Mouse (Mus musculus) testis, postnatal 14 days (tissue): ENCODE measurements around the gene Mrps12.
A peak's percentile ranks its signal among the peaks of the same experiment; 100 is the strongest.

ENCODE experiments used
- DNase-seq: peaks from one replicate; pipeline ENCODE4 v3.0.0; 2021; ENCODE audit warnings: low spot score

Mrps12 gene

DNA sequence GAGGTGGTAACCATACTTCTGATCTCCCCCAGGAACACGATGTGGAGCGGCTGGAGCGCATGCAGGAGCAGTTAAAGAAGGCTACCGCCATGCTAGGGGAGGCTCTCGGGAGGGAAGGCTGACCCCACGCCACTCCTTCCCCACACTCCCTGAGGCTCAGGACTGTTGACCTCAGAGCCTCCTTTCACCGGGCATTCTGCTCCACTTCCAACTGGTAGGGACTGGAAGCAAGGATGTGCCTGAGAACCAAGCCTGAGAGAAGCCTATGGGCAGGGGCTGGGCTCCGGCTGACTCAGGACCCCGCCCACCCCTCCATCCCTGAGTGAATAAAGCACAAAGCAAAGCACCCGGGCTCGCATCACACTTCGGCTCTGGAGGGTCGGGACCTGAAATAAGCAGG is 17.0 kb upstream of the Mrps12 start:
- no peak for DNase-seq

DNA sequence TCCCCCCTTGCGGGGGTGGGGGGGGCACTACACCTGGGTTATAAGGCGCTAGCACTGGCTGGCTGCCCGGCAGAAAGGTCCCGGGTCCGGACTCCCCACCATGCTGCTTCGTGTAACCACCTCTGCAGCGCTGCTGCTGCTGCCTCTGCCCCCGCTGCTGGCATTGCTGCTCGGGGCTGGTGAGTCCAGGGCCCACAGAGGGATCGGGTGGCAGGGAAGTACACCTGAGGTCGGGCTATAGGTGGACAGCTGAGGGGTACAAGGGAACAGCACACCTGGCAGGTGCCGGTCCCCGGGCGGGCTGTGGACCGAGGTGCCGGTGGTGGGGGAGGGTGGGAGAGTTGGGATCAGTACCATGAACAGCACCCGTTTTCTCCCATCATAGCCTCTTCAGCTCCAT is 14.5 kb upstream of the Mrps12 start, which contains the start of gene Ccer2:
TSS of gene Ccer2 (plus strand) at position 96 of the 400 bp plus-strand sequence.
- DNase-seq, result no peak

DNA sequence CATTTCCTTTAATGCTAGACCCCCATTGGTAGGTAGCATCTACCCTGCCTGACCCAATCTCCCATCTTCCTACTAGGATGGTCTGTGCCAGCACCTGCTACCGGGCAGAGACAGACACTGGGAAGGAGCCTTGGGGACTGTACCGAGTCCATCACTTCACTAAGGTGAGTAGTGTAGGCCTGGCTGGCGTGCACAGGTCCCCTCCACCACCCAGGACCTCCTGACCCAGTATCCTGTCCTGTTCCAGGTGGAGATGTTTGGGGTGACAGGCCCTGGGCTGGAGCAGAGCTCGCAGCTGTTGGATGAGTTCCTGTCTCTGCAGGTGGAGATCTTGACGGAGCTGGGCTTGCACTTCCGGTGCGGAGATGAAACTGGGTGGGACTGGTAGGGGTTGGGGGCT is 8.3 kb upstream of the Mrps12 start:
- DNase-seq, result no peak

DNA sequence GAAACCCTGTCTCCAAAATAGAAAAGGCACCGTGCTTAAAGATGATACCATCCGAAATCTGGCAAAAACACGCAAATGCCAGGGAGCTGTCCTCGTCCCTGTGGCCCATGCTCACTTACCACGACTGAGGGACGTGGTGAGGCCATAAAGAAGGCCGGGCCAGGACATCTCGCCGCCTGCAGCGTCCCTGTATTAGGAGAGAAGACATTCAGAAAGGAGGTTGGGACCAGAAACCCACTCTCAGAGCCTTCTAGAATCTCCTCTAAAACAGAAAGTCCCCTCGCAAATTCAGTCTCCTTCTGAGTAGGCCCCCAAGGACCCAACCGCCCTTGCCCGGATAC is 282 bp downstream of the Mrps12 start:
- DNase-seq, result no peak

DNA sequence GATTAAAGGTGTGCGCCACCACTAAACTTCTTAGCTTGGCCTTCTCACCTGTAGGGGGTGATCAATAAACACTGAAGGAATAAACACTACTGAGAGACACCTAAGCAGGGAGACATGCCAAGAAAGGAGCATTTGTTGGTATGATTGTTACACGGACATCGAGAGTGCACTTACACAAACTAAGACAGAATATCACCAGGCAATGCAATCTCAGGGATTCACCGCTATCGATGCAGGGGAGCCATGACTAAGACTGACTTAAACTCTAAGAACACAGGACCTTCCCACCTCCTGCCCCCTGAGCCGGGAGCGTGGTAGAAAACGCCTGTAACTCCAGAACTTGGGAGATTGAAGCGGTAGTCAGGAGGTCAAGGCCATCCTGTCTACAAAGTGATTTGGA is 671 bp downstream of the Mrps12 start:
- DNase-seq, result no peak

DNA sequence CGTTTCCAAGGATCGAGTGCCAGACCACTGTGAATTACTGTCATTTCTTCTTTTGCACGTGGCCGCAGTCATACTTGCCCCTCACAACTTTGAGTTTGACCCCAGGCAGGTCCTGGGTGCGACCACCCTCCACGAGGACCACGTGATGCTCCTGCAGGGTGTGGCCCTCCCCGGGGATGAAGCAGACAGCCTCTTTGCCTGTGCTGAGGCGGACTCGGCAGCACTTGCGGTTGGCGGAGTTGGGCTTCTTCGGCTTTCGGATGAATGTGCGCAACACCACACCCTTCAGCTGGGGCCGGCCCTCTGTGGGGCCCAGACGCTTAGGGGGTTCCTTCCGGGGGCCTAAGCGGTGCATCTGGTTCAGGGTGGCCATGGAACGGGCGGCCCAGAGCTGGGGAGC is 1.8 kb downstream of the Mrps12 start:
- no peak for DNase-seq

DNA sequence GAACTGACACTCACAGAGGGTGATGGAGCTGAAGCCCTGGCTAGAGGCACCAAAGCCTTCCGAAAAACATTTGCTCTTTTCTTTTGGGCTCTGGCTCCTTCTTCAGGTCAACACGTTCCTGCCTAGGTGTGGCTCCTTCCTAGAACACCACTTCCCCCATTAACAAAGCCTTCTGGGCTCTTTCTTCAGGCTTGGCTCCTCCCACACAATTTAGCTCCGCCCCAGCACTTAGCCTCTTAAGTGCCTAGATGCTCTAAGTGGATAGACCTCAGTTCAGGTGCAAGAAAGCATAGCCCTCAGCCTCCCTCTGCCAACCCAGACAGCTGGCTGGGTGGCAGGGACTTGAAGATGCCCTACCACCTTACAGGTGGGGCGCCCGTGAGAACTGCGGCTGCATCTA is 5.9 kb downstream of the Mrps12 start:
- no peak for DNase-seq

DNA sequence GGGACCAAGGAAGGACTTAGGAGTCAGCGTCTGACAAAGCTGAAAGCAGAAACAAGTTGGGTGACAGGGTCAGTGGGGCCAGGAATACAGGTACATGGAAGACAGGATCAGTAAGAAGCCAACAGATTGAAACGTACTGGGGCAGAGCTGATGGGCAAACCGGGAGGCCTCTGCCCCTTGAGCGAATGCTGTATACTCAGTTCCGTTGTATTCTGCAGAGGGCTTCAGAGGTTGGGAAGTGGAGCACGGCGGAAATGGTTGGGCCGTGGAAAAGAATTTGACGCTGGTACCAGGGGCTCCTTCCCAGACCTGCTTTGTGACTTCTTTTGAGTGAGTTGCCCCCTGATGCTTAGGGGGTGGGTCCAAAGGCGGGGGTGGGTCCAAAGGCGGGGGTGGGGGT is 8.4 kb downstream of the Mrps12 start:
- DNase-seq, result no peak

DNA sequence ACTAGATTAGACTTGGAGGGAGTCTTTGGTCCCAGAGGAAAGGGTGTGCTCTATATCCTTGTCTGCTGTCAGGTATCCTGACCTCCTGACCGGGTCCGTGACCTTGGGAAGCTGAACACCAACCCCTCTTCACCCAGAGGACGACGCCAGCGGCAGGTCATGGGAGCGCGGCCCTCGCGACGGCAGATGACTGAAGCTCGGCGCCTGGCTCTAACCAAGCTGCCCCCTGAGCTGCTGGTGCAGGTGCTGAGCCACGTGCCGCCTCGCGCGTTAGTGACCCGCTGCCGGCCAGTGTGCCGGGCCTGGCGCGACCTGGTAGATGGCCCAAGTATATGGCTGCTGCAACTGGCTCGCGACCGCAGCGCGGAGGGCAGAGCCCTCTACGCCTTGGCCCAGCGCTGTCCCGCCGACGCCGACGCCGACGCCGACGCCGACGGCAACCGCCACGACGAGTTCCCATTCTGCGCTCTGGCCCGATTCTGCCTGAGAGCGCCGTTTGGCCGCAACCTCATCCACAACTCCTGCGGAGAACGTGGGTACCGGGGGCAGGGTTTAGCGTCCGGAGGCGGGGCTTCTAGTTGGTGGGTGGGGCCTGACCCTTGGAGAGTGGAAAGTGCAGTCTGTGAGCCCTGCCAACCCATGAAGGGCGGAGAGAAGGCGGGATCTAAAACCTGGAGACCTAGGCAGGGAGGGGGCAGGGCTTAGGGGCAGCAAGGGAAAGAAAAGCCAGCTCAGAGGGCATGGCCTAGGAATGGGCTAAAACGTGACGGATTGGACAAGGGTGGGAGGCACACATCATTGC is 9.1 kb downstream of the Mrps12 start:
- peak; percentile 78 for DNase-seq

DNA sequence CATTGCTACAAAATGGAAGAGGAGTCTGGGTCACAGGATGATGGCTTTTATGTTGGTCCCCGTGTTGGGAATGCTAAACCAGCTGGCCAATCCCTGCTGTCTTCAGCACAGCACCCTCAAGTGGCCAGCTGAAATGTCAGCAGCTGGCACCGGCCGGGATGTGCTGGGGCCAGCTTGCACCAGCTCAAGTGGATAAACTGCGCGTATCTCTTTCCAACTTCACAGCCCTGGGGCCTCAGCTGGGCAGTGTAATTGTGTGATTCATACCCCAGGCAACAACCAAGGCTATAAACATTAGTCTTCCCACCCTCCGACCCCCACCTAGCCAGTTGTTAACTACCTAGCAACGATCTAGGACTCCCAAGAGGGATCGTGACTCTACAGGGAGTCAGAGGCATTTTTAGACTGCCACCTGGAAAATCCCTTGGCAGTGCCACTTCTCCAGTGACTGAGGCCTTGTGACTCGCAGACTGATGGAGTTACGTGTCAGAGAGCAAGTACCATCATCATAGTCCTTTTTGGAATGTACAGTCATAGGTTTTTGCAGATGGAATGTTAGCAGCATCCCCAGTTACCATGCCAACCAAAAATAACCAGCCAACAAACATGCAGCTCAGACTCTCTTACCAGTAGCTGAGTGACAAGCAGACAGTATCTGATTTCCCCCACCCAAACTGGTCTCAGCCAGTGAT is 13.8 kb downstream of the Mrps12 start:
- DNase-seq, result no peak

DNA sequence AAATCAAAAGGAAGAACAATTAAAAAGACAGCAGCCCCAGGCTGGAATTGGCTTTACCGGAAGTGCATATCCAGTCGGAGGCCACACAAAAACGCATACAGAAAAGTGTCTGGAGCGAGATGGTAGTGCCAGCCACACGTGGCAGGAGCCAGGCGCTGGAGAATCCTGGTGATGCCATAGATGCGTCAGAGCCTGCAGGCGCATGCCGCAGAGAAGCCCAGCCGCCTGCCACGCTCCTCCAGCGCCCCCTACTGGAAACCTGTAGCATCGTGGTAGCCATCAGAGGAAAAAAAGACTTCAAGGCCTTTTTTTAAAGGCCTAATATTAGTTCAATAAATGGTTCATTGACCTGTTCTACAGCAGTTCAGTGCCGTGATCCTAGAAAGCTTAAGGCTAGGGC is 15.0 kb downstream of the Mrps12 start:
- DNase-seq, result peak; percentile 76

DNA sequence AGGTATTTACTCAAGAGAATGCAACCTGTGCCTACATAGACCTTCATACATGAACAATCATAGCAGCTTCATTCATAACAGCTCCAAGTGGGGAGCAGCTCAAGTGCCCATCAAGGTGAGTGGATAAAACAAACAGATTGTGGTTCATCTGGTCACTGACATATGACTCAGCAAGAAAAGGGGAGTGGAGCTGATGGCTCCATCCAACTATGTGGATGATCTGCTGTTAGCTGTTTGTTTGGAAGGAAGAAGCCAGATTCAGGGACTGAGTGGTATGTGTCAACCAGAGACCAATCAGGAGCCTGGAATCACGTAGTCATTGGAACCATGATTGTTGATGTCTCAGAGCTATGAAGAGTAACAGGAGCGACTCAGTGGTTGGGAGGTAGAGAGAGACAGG is 17.0 kb downstream of the Mrps12 start:
- DNase-seq, result no peak

DNA sequence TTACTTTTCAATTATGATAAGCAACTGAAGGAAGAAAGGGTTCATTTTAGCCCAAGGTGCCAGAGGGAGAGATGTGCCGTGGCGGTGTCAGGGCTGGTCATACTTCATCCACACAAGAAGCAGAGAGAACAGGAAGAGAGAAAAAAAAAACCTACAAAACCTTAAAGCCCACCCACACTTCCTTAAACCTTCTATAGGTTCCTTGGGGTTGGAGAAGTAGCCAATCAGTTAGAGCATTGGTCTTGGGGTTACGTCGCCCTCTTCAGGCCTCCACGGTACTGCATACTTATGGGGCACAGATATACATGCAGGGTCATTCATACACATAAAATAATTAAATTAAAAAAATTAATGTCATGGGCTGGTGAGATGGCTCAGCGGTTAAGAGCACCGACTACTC is 19.5 kb downstream of the Mrps12 start:
- no peak for DNase-seq

DNA sequence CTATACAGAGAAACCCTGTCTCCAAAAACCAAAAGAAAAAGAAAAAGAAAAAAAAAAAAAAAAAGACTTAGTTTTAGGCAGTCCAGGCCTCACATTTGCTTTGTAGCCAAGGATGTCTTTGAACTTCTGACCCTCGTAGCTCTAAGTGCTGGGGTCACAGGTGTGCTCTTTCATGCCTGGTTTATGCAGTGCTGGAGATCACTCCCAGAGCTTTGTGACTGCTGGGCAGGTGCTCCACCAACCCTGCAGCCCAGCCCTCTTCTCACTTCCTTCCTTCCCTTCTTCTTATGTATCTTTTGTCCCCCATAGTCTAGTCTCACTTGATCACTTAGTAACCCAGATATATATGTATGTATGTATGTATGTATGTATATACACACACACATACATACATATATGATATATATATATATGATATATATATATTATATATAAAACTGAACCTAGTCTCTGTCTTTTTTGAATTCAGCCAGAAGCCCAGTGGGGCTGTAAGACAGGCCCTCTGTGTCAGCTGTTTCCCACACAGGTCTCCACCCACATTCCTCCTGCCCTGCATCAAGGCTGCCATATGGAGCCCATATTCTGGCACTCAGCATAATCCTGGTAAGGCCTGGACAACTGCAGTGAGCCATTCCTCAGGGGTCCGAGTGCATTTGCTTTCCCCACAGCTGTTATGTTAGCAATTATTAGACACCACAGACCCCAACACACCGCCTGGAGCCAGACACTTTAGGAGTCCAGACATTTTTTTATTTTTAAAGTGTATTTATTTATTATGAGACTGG is 20.7 kb downstream of the Mrps12 start:
- DNase-seq, result no peak

DNA sequence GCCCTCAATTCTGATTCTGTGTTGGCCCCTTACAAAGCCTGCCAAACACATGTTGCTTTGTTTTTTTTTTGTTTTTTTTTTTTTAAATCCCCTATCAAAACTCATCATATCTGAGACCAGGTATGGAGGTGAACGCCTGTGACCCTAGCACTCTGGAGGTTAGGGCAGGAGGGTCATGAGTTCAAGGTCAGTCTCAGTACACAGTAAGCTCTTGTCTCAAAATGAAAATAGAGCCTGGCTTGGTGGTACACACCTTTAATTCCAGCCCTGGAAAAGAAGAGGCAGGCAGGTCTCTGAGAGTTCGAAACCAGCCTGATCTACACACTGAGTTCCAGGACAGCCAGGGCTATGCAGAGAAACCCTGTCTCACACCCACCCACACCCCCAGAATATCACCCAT is 22.0 kb downstream of the Mrps12 start:
- DNase-seq, result no peak

DNA sequence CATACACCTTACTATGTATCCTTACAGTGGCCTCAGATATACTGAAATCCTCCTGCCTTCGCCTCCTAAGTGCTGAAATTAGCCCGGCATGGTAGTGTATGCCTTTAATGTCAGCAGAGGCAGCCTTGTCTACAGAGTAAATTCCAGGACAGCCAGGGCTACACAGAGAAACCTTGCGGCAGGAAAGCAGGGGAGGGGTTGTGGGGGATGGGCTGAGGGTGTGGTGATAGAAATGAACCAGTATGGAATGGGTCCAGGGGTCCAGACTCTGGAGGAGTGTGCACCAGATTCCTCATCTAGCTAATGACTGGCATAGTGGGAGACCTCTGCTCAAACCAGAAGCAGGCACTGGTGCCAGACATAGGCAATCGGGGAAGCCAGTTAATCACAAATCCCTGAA is 22.5 kb downstream of the Mrps12 start:
- DNase-seq, result no peak

DNA sequence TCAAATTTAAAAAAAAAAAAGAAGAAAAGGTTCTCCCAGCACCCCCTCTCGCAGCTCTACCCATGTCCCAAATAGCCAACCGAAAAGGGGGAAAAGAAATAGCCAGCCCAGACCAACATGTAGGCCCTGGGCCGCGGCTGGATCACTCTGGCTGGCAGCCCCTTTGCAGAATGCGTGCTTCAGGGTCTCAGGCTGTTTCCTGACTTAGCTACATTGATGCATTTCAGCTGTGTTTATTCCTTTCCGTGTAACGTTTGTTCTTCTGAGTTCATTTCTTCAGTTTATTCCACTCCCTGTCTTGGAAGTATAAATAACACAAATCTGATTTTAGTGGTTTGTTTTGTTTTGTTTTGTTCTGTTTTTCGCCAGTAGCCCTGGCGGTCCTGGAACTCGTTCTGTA is 23.9 kb downstream of the Mrps12 start:
- DNase-seq, result no peak

DNA sequence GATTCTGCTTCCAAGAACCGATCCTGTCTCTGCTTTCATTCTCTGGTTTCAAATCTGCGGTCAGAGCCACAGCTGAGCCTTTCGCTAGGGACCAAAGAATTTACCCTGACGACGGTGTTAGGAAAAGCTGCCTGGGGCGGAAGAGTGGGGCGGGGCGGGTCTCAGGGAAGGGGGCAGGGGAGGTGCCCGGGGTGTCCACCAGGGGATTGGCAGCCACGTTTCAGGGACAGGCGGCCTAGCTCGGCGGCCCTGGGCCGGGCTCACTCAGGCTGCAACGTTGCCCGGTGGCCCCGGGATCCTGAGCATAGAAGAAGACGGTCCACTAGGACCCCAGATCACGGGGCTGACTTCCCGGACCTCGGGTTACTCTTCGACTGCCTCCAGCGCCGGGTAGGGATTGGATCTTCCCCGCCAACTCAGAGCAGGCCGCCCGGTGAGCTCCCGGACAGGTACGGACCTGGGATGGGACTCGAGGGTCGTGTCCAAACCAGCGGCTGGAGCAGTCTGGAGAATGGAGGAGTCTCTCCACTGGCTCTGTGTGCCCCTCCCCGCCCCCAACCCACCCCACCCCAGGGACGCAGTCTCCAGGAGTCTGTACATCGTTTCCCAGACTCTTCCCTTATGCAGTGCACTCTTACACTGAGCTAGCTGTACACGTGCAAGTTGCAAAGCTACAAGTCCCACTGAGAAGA is 24.9 kb downstream of the Mrps12 start, which contains the start of gene Fbxo17:
TSS of gene Fbxo17 (plus strand) at position 215 of the 692 bp plus-strand sequence.
- DNase-seq, result peak; percentile 44

DNA sequence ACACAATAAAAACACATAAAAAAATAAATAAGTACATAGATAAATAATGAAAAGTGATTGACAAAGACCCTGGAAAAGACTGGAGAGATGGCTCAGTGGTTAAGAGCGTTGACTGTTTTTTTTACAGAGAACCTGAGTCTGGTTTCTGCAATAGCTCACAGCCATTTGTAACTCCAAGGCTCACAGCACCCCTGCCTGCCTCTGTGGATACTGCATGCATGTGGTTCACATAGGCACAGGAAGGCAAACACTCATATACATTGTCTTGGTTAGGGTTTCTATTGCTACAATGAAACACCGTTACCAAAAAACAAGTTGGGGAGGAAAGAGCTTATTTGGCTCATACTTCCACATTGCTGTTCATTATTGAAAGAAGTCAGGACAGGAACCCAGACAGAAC is 26.0 kb downstream of the Mrps12 start:
- DNase-seq, result no peak

DNA sequence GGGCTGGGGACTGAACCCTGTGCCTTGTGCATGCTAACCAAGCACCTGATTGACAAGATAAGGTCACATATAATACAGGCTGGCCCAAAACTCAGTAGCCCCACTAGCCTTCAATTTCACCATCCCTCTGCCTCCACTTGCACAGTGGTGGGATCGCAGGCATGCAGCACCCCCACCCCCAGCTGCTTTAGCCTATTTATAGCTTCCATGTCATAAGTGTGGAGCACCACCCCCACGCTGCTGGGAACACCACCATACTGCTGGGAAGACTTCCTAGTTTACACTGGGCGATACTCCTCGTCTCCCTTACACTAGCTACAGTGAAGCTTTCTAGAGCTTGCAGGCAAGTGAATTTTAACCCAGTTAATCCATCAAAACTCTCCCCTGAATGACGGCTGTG is 27.0 kb downstream of the Mrps12 start:
- no peak for DNase-seq

DNA sequence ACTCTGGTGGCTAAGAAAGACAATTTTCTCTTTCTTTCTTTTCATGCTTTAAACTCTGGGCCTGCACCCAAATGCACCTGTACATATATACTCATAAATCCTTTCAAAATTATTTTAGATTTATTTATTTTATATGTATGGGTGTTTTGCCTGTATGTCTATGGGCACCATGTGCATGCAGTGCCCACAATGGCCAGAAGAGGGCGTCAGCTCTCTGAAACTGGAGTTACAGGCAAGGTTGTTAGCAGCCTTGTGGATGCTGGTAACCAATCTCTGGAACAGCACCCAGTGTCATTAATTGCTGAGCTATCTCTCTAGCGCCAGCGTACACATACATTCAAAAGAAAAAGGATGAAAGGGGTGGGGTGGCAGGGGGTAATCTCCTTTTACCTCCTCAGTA is 30.7 kb downstream of the Mrps12 start:
- DNase-seq, result peak; percentile 66

DNA sequence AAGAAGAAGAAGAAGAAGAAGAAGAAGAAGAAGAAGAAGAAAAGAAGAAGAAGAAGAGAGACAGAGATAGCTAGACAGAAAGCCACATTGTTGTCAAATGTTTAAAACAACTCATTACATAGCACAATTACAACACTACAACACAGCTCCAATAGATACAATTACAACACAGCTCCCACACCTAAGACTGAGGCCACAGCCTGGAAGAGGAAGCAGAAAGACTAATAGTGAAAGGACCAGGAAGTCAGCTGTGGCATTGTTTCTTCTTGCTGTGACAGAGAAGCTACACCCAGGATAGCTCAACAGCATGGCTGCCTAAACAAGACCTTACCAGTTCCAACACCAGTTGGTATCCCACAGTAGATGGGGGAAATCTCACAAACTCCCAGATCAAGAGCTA is 32.2 kb downstream of the Mrps12 start:
- DNase-seq, result no peak
